Mouse (Mus musculus): Measurements from ENCODE around the gene Chtf18.

GRCm38 (mm10) chr17:25686323-25686722 lies 40.9 kb downstream of the Chtf18 start:
- no peak for TF ChIP-seq POLR2A (IDR thresholded peaks at IDR 0.05; ENCODE audit: low read depth, low read length)
- peak; percentile 35; the same call in 1 of the 2 replicates for TF ChIP-seq CTCF (IDR thresholded peaks at IDR 0.05; ENCODE audit: borderline replicate concordance, insufficient read depth, low read length)

Measured in embryonic fibroblast, embryonic 13.5 days (primary cell).